Mouse (Mus musculus) small intestine, adult 2 months (tissue): ENCODE measurements around the gene Mark2. TPM values are rescaled to one million over a fixed set of nuclear protein-coding genes. Genes with fewer than 3 reads are reported as not detected.
A peak's percentile ranks its signal among the peaks of the same experiment; 100 is the strongest.

ENCODE experiments used
- H3K27ac ChIP-seq: fragments of 200-500 bp; 2 replicates; pipeline ENCODE4 v1.5.1; 2012; ENCODE audit warnings: low read depth, low read length, control low read depth, inconsistent platforms; ENCODE audit not compliant: insufficient read depth
- H3K27me3 ChIP-seq: fragments of 200-500 bp; 2 replicates; pipeline ENCODE4 v1.6.1; 2012; ENCODE audit warnings: mild to moderate bottlenecking, moderate library complexity, low read length, inconsistent platforms; ENCODE audit not compliant: control insufficient read depth, insufficient read depth
- H3K36me3 ChIP-seq: fragments of 200-500 bp; 2 replicates; pipeline ENCODE4 v1.6.1; 2012; ENCODE audit warnings: mild to moderate bottlenecking, low read length, control low read depth, inconsistent platforms; ENCODE audit not compliant: control insufficient read depth, insufficient read depth
- H3K4me1 ChIP-seq: fragments of 200-500 bp; 2 replicates; pipeline ENCODE4 v1.6.1; 2012; ENCODE audit warnings: low read length, inconsistent platforms, mixed read lengths; ENCODE audit not compliant: control insufficient read depth, insufficient read depth, insufficient read length
- H3K4me3 ChIP-seq: fragments of 200-500 bp; 2 replicates; pipeline ENCODE4 v1.5.1; 2012; ENCODE audit warnings: low read depth, mild to moderate bottlenecking, control low read depth, inconsistent platforms, low read length, moderate library complexity
- CTCF ChIP-seq: fragments of 200-500 bp; IDR thresholded peaks from 2 replicates; pipeline ENCODE4 v1.5.1; 2012; ENCODE audit warnings: low read depth, mild to moderate bottlenecking, control low read depth, inconsistent platforms, low read length, moderate library complexity, mixed read lengths; ENCODE audit not compliant: insufficient replicate concordance, insufficient read length; ENCODE audit errors: extremely low read depth
- POLR2A ChIP-seq: fragments of 200-500 bp; IDR thresholded peaks from 2 replicates; pipeline ENCODE4 v1.6.1; 2012; ENCODE audit warnings: low read depth, mild to moderate bottlenecking, control low read depth, inconsistent platforms, low read length, moderate library complexity
- WGBS: fragments of 180-500 bp; shearing (Covaris S2); methylation state at CpG from one replicate; pipeline ENCODE4 v1.1.7; 2018; 5-methylcytosine and 5-hydroxymethylcytosine counted together
- polyA plus RNA-seq: library from polyadenylated mRNA; depleted of rRNA; stranded (reverse); fragments of >200 nt; gene quantifications from 2 replicates; pipeline ENCODE4 v1.2.3, GENCODE M21; 2012

The Mark2 gene
- polyA plus RNA-seq, 1 experiment, result 279 TPM

DNA sequence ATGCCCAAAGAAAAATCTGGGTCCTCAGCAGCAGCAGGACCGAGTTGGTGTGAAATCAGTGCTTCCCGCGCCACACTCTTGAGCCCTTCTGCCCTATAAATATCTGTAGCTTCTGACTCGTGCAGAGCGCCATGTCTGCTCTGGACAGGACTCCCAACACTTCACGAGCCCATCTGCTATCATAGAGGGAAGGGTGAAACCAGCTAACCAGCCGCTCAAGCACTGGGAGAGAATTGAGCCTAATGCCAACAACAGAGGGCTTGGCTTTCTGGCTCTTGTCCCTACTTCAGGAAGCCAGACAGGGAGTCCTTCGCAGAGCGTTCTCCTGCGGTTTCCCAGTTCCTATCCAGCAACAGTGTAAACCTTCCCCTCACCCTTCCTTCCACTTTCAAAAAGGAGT lies 30.4 kb downstream of the Mark2 start:
- H3K4me1 ChIP-seq, result peaks cover 55% of the 10 kb centered on the region
- TF ChIP-seq POLR2A, result no peak
- no peak for TF ChIP-seq CTCF
- peak overlapping the region; percentile 68 for H3K27ac ChIP-seq
- H3K27me3 ChIP-seq, result no peaks in the 10 kb centered on the region
- H3K36me3 ChIP-seq, result no peaks in the 10 kb centered on the region
- 11% methylated on average over 10 of the region's 10 CpGs for WGBS
- H3K4me3 ChIP-seq, result no peak overlapping the region

DNA sequence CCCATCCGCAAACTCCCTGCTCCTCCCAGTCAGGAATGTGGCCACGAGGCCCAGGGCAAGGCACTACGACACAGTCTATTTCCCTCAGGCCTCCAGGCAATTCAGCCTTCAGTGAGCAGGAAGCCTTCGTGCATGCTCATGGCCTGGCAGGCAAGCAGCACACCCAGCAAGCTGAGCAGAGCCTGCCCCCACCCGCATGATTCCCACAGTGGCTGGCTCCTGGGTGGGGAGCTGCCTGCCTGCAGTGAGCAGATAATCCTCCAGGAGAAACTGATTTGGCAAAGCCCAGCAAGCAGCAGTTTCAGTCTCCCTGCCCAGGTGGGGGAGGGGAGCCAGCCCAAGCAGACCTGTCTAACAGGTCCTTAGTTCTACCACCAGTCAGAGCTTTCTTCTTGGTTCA lies 31.0 kb downstream of the Mark2 start:
- WGBS, result 18% methylated on average over 5 of the region's 5 CpGs
- Histone ChIP-seq H3K4me1 (peaks cover 55% of the 10 kb centered on the region), H3K36me3 (no peaks in the 10 kb centered on the region), H3K27ac (peak overlapping the region; percentile 68), H3K27me3 (no peaks in the 10 kb centered on the region), H3K4me3 (no peak overlapping the region)
- TF ChIP-seq CTCF, result 0 out of 2 replicates have a peak, but pooled peaks have one; percentile 18
- no peak for TF ChIP-seq POLR2A

DNA sequence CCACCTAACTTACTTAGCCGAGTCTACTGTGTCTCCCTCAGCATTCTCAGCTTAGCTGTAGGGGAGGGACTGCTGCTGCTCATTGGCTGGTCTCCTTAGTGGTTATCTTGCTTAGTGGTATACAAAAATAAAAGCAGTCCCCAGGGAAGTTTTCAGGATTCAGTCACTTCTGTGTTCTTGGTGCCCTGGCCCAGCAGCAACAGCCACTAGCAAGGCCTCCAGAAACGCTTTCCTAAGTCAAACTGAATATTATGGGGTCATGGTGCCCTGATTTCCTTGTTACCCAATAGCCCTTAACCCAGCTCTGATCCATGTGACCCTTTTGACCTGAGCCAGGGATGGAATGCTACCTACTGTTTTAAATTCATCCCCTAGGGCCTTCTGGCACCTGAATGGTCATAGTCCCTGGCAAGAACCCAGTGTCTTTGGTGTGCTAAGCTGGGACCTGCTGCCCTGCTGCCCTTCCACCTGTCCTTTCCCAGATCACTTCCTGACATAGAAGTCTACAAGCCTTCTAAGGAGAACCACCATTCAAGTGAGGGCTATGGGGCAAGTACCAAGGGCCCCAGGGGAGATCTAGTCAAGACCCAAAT lies 31.8 kb downstream of the Mark2 start:
- Histone ChIP-seq H3K4me3 (no peak overlapping the region), H3K27me3 (no peaks in the 10 kb centered on the region), H3K36me3 (no peaks in the 10 kb centered on the region), H3K27ac (peak overlapping the region; percentile 68), H3K4me1 (peaks cover 50% of the 10 kb centered on the region)
- 47% methylated on average over 2 of the region's 2 CpGs for WGBS
- TF ChIP-seq CTCF (no peak), POLR2A (no peak)

DNA sequence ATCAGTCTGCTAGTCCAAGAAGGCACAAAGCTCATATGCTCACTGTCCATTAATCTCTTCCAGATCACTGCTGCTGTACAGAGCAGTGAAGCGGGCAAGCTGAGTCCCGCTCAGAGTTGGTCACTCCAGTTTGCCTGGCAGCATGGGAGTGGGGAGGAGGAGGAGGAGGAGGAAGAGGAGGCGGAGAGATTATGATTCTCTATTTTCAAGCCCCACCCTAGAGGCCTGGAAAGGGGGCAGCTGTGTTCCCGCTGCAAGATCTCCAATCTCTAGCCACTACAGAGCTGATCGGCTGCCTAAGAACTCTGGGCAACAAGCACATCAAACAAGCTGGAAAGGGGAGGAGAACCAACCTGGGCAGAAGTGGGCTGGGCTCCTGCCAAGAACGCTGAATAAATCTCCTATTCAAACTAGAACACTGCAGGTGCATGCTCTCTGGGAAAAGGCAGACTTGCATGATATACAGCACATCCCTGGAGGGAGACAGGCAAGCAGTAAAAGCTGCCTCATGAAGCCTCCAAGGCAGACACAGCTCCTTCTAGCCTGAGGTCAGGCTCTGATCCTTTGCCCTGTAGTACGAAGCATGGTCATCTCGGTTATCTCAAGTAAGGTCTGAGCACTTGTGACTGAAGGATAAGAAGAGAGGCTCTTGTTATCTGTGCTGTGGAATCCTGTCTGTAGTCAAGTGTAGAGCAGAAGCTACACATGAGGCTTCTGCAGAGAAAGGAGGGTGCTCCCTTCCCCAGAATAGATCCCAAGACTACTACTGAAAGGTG lies 33.5 kb downstream of the Mark2 start:
- TF ChIP-seq CTCF, result no peak
- 16% methylated on average over 8 of the region's 8 CpGs for WGBS
- H3K4me3 ChIP-seq, result no peak overlapping the region
- no peaks in the 10 kb centered on the region for H3K36me3 ChIP-seq
- H3K27me3 ChIP-seq, result no peaks in the 10 kb centered on the region
- peak overlapping the region; percentile 43 for H3K27ac ChIP-seq
- H3K4me1 ChIP-seq, result peaks cover 45% of the 10 kb centered on the region

DNA sequence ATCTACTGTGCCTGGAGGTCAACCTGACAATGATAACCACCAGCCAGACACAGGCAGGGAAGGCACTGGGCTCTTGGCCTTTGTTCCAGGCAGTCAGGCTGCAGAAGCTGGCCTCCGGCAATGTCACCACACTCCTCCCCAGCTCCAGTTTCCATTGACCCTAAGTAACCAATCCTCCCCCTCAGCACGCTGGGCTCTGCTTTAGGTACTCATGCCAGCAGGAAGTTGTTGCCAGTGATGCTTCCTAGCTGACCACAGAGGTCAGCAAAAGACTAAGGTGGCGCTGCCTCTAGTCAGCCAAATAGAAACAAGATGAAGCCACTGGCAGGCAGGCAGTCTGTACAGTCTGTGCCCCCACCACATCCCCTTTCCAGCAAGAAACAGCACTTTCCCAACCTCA lies 34.7 kb downstream of the Mark2 start:
- Histone ChIP-seq H3K4me3 (no peak overlapping the region), H3K27ac (peak overlapping the region; percentile 43), H3K36me3 (no peaks in the 10 kb centered on the region), H3K27me3 (no peaks in the 10 kb centered on the region), H3K4me1 (peaks cover 53% of the 10 kb centered on the region)
- no peak for TF ChIP-seq CTCF
- no peak for TF ChIP-seq POLR2A
- 29% methylated on average over 3 of the region's 3 CpGs for WGBS

DNA sequence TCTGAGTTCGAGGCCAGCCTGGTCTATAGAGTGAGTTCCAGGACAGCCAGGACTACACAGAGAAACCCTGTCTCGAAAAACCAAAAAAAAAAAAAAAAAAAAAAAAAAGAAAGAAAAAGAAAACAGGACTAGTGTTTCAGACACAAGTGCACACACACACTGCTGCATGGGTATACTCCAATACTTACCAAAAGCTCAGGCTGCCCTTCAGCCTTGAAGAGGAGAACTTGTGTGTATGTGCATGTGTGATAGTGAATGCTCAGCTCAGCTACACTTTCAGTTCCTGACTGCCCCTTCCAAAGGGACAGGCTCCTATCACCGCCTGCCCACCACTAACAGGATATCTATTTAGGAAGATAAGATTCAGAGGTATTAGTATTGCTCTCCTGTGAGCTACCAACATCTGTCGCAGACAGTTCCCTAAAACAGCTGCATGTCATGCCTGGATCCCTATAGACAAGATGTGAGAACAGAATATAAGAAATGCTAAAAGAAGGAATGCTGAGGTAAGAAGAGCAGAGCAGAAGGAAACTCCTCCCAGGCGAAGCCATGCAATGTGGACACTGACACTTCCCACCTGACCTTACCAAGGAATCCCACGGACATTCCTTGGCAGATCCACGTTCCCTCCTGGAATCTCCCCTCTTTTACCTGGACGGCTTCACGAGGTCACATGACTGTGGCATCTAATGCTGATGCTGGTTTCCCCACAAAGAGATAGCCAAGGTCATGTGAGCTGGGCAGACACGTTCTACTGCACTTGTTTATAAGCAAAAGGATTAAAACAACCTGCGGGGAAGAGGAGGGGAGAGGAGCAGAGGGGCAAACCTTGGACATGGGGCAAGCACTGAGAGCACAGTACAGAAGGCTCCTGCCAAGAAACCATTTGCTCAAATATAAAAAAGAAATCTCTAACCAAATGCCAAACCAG lies 36.0 kb downstream of the Mark2 start:
- H3K4me3 ChIP-seq, result no peak overlapping the region
- no peaks in the 10 kb centered on the region for H3K27me3 ChIP-seq
- peaks cover 51% of the 10 kb centered on the region for H3K4me1 ChIP-seq
- H3K27ac ChIP-seq, result no peak overlapping the region
- 63% methylated on average over 10 of the region's 11 CpGs for WGBS
- TF ChIP-seq CTCF (no peak), POLR2A (no peak)
- no peaks in the 10 kb centered on the region for H3K36me3 ChIP-seq
